Mouse (Mus musculus) lung, postnatal 0 days (tissue): ENCODE measurements around the gene Art2b.

Experiments used
- CTCF ChIP-seq: IDR thresholded peaks from 2 replicates; pipeline ENCODE4 v1.5.1; 2016; ENCODE audit warnings: antibody characterized with exemption, mild to moderate bottlenecking
- EP300 ChIP-seq: IDR thresholded peaks from 2 replicates; pipeline ENCODE4 v1.6.1; 2016; ENCODE audit warnings: antibody characterized with exemption, mild to moderate bottlenecking, control low read depth

DNA sequence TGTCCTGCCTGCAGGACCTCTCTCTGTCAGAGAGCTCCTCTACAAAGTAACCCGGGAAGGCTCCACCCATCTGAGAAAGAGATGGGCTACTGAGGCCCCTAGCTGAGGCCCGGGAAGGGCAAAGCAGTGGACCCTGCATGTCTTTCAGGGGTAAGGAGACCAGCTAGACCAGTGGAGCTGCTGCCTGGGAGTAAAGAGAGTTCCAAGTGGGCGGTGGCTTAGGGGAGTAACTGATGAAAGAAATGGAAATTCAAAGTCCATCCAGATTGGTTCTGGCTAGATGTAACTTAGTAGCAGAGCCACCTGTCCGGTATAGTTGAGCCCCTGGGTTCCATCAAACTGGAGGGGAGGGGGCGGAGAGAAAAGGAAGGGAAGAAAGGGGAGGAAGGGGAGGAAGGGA is 51.0 kb downstream of the Art2b start:
- TF ChIP-seq CTCF (no peak), EP300 (no peak)
